Mouse (Mus musculus): ENCODE results near the gene Cadps2.

Cadps2 gene

DNA sequence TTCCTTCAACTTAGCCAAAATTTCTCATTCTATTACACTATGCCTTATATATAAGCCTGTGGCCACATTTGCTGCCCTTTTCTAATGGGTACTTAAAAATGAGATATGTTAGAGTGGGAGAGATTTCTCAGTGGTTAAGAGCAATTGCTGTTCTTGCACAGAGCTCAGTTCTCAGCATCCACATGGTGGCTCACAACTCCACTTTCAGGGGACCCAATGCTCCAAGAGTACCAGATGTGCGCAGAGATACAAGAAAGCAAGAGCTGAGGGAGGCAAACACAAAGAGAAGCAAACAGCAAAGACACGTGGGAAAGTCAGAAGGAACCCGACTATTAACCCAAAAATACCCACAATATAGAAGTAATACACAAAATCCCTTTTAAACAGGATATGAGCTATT, 77.0 kb downstream of the Cadps2 start:
- DNase-seq (ENCODE audit: low spot score in 2 of 2): no peak

DNA sequence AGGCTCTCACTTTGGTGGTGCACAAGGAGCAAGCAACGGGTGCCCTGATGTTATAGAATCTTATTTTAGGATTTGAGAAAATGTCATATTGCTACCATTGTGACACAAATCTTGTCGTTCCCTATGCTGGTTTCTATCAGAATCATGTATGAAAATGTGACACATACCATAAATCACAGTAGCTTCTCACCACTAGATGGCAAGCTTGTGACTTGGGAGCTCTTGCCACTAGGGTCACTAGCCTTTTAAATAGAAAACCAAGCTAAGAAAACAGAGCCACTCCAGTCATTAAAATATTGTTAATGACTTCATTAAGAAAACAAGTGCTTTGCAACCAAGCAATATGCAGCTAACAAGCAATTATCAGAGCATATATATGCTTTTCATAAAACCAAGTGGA, 81.0 kb downstream of the Cadps2 start:
- no peak for DNase-seq (ENCODE audit: low spot score in 2 of 2)

DNA sequence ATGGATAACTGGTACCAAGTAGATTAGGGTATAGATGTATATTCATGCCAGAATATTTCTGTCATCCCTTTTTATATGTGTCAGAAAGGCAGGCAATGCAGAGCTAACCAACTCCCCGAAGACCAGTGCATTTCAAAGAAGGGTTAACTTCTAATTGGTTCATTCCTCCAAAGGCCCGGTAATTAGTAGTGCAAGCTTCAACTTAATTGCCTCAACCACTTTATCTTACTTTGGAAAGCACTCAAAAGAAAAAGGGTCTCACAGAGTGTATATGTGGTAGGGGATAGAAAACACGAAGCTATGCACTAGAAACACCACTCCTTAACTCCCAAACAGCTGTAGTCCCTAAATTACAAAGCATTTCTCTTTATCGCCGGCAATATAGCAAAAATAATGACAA, 90.4 kb downstream of the Cadps2 start:
- no peak for DNase-seq (ENCODE audit: low spot score in 2 of 2)

DNA sequence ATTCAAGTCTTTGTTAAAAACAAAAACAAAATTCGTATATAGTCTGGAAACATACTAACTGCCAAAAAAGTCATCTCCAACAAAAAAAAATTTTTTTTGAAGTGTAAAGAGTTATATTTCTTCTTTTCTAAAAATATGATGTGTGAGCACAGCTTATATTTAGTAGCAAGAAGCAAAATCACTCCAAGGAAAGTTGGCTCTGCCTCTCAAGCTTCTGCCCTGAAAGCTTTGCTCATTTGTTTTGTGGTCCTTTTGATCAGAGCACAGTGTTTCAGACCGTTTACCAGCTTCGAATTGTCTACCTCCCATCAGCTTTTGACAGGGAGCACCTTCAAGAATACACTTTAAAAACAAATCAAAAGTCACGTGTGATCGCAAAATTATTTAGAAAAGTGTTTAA, 99.2 kb downstream of the Cadps2 start:
- DNase-seq (ENCODE audit: low spot score in 2 of 2): no peak

DNA sequence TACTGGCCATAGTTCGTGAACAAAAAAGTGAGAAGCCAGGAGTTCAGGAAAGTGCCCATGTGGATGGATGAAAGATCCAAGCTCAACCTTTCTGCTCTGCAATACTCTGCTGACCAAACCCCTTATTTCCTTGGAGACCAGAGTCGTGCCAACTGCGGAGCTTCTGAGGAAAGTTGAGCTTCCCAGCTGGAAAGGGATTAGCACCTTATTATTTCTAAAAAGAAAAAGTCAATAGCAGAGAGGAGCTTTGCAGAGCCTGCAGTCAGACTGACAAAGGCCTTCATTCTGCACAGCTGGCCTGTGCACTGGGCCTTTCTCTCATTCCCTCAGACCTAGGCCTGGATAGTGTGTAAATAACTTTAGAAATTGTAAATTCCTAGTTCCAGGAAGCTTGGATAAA, 106.5 kb downstream of the Cadps2 start:
- no peak for DNase-seq (ENCODE audit: low spot score in 2 of 2)

DNA sequence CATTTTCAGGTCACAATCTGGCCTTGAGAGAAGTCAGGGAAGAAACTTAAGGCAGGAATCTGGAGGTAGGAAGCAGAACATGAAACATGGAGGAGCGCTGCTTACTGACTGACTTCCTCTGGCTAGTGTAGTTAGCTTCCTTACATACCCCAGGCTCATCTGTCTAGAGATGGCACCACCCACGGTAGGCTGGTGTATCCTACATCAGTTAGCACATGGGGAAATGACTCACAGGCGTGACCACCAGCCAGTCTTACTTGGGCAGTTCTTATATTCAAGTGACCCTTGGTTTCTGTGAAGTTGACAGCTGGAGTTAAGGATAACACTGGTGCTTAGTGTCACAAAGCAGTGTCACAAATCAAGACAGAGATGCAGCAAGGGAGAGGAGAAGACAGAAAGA, 110.6 kb downstream of the Cadps2 start:
- no peak for DNase-seq (ENCODE audit: low spot score in 2 of 2)

DNA sequence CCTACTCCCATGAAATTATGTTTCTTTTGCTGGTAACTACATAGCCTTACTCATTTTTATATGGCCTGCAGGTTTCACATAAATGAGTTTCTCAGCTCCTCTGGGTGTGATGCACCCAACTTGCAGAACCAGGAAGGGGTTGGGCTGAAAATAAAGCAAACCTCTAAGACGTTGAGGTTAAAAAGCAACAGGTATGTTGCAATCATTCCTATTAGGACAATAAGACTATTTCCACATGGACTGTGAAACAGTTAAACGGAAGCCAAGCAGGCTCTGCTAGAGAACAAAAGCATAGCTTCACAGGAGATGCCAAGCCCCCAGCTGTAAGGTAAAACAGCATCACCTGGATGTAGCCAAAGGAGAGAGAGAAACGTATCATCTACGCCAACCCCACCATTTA, 115.5 kb downstream of the Cadps2 start:
- no peak for DNase-seq (ENCODE audit: low spot score in 2 of 2)

DNA sequence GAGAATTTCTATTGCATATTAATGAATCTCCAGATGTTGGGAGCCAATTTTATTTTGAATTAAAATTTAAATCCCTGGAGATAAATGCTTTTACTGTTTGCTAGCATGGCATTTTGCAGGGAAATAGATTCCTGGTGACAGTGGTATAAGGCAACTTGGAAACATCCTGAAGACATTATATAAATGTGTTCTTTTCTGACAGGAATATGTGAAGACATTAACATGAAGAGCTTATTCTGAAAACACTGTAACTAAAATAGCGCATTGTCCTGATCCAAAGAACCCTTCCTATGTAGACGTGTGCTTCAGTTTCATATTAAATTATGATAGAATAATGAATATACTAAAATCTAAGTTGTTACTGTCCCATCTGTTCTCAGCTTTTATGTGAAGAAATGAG, 118.8 kb downstream of the Cadps2 start:
- no peak for DNase-seq (ENCODE audit: low spot score in 2 of 2)

DNA sequence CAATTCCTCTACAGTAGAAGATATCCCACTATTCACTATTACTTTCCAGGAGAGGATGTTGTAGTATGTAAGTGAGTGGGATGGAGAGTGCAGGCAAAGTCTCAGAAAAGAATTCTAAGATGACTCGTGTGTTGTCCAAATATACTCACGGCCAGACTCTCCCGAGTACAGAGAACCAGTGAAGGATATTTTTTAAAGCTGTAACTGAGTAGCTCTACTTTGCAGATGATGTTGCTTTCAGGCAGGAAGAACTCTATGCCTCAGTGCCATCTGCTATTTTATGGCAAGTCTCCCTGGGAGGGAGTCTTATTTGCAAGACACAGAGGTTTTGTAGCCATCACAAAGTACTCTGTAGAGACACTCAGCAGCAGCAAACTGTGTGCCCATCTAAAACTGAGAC, 131.7 kb downstream of the Cadps2 start:
- no peak for DNase-seq (ENCODE audit: low spot score in 2 of 2)

DNA sequence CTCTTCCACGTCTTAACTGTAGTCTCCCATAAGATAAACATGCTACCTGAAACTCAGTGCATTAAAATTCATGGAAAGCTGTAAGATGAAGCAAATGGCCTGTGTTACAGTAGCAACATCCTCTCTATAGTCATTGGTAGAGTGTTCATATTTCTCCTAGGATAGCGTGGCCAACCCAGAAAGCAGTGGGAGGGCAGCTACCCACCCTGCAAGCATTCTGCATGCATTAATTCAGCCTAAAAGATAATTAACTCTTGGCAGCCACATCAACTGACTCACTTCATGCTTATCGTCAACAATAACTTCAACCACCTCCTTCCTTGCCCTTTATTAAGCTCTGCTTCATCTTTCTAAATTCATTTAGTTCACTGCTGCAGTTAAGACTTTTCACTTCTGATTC, 138.3 kb downstream of the Cadps2 start:
- DNase-seq (ENCODE audit: low spot score in 2 of 2): no peak

DNA sequence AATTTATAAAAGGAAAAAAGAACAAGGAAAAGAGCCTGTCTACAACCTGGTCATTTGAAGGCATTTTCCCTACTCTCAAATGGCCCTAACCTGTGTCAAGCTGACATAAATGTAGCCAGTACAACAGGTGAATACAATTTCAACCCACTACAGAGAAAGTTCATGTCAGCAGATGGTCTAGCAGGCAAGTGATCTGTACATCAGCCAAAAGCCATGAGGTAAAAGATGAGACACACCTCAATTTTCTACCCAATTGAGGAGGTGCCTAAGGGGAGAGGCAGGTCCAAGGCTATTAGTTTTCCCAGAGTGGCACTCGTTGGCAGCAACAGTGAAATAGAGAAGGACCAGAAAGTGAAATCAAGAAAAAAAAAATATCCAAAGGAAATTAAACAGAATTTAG, 161.0 kb downstream of the Cadps2 start:
- DNase-seq (ENCODE audit: low spot score in 2 of 2): no peak

DNA sequence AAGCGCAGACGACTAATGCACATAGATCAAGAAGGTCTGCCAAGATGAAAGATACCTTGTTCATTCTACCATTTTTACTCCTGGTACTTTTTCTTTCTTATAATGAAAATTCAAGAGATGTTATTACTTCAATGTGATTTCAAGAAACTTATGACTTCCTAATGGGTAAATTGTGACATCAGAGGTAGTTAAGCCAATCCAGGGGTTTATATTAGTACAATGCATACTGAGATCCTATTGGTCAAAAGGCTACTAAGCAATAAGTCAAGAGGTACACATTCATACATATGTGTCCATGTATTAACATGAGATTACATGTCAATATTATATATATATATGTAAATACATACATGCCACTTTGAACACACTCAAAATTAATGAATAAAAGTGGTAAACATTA, 184.2 kb downstream of the Cadps2 start, which contains the start of gene Rnf148:
TSS of gene Rnf148 (minus strand) at position 101 of the 400 bp plus-strand sequence.
- DNase-seq (ENCODE audit: low spot score in 2 of 2): no peak

DNA sequence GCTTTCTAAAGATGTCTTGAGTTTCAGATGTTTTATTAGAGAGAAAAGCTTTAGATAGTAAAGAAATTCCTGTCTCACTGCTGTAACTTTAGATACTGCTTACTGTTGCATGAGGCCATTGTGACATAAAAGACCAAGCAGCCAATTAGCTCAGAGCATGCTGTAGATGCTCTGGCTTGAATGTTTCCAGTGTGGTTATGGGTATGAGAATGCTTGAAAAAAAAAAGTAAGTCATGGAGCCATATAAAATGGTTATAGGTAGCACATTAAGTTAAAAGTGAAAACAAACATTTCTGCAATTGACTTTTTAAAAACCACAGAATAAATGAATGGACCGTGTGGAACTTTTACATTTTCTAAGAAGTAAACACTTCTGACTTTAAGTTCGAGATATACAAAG, 189.0 kb downstream of the Cadps2 start, which contains the start of gene Rnf133:
TSS of gene Rnf133 (minus strand) at position 101 of the 400 bp plus-strand sequence.
- no peak for DNase-seq (ENCODE audit: low spot score in 2 of 2)

DNA sequence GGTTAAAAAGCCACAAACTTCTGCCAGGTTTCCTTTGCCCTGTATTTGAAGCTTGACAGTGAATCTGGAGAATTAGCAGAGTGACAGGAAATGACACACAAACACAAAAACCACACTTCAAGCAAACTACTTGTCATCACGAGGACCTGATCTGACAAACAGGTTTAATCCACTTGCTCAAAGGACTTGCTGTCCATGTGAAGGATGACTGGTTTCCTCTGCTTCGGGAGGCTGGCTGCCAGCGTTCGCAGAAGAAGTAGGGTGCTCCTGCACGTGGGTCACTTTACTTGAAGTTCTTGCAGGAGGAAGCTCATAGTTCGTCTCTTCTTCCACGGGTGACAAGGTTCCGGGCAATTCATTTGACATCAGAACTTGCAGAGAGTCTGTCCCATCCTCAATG, 190.5 kb downstream of the Cadps2 start:
- no peak for DNase-seq (ENCODE audit: low spot score in 2 of 2)

DNA sequence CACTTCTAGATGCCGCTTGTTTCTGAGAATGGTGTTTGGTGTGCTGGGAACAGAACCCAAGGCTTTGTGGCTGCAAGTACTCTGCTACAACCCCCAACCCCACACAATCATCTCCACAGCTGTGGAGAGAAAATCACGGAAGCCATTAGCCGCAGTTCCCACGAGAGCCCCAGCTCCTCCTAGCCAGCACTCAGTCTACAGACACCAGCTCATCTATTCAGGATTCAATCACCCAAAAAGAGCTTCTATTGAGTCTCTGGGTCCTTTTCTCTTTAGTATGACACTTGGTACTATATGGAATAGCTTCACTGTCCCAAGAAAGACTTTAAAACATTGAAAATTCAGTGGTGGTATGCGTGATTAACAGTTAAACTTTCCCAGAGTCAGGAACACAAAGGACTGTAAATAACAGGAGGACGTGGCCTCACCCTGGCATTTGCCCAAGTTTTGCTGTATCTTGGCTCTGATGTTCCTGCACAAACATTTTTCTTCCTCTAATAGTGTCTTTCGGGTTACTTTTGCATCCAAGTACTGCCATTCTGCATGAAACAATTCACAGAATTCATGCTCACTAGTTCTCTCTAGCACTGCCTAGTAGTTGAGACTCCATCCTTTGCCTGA, 191.5 kb downstream of the Cadps2 start:
- DNase-seq (ENCODE audit: low spot score in 2 of 2): no peak

DNA sequence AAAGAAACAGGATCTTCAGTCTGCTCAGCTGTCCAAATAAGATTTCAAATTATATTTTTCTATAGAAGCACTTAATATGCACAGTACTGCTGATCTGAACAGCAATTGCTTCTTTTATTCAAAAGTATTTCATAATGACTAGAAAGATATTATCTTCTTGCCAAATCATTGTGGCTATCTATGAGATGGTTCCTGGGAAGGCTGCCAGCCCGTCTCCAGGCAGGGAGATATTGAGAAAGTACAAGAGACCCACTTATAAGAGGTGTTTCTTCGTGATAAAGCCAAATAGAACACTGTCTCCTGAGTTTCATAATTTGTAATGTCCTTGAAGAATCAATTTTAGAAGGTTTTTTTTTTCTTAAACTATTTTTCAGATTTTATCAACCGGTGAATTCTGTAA, 202.1 kb downstream of the Cadps2 start:
- DNase-seq (ENCODE audit: low spot score in 2 of 2): peak in 1 of 2 experiments; percentile 40

DNA sequence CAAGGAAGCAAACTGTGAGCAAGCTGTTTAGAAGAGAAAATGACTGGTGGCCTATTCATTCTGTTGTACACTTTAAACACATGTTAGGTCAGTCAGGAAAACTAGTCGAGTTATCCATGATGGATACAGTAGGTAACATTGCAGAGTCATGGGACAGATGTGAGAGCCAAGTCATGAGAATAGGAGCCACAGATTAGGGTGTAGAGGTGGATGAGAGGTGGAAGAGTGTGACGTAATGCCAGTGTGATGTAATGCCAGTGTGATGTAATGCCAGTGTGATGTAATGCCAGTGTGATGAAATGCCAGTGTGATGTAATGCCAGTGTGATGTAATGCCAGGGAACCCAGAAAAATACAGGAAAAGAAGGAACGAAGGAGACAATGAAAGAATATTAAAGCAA, 204.0 kb downstream of the Cadps2 start:
- DNase-seq (ENCODE audit: low spot score in 2 of 2): no peak

DNA sequence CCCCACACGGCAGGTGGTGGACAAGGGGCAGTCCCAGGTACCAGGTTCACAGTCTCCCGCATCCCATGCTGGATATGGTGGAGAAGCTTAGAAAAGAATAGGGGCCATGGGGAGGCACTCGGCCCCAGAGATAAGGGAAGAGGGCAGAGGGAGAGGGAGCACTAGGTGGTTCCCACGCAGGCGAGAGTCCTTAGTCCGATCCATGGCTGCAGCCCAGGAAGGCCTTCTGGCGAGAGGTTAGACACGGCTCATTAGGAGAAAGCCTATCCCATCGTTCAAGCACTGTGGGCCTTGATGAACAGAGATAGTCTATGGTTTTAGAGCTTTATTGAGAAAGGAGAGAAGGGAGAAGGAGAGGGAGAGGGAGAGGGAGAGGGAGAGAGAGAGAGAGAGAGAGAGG, 205.2 kb downstream of the Cadps2 start:
- no peak for DNase-seq (ENCODE audit: low spot score in 2 of 2)

DNA sequence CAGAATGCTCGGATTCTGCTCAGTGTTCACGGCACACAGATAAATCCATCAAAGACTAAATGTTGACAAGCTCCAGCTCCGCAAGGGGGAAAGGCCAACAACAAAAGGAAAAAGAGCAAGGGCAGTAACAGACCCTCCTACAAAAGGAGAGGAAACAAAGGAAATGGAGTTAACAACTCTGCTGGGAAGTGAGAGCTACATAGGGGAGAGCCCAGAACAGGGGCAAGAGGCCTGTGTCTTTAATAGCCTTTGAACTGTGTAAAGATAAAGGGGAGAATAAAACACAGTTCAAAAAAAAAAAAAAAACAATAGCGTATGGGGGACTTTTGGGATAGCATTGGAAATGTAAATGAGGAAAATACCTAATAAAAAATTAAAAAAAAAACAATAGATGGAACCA, 208.8 kb downstream of the Cadps2 start:
- no peak for DNase-seq (ENCODE audit: low spot score in 2 of 2)

DNA sequence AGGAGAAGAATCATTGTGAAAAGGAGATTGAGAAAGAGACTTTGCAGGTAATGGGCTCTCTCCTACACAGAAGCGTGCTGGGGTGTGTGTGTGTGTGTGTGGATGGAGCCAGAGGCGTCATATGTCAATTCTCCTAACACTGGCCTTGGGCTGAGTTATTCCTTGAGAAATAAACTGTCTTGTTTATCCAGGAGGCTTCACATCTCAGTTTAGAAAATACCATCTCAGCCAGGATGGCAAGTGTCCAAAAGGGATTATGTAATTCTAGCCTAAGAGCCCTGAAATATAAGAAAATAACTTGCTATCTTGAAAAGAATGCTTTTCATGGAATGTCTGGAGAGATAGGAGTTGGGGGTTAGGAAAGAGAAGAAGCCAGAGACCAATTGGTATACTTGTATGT, 264.1 kb downstream of the Cadps2 start:
- no peak for DNase-seq (ENCODE audit: low spot score in 2 of 2)

DNA sequence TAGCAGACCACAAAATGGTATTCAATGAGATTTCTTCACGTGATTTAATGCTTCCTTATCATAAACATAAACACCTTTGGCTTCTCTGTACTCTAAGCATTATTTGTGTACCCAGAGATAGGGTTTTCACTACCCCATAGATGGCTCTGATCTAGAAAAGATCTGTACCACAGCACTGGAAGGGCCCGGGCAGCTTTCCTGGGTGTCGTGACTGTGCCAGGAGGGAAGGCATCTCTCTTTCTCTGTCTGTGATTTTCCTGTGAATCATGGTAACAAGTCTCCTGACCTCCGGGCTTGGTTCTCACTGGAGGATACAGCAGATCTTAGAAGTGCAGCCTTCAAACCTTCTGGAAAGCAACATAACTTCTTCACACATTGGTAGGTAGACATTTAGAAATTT, 265.5 kb downstream of the Cadps2 start:
- no peak for DNase-seq (ENCODE audit: low spot score in 2 of 2)

DNA sequence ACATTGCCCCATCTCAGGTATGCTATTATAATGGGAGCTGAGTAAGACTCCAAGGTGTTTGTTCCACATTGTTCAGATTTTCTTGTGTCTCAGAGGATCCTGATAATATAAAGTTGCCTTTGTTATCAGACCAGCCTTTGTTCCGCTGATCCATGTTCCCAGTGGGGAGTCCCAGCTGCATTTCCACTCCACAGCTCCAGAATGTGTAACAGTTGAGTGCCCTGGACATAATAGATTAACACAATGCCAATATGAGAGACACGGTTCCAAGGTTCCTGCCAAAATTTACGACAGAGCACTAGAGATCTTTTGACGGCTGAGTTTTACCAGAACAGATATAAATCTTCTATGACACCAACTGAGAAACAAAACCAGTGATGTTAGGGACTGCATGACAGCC, 266.8 kb downstream of the Cadps2 start:
- DNase-seq (ENCODE audit: low spot score in 2 of 2): no peak

DNA sequence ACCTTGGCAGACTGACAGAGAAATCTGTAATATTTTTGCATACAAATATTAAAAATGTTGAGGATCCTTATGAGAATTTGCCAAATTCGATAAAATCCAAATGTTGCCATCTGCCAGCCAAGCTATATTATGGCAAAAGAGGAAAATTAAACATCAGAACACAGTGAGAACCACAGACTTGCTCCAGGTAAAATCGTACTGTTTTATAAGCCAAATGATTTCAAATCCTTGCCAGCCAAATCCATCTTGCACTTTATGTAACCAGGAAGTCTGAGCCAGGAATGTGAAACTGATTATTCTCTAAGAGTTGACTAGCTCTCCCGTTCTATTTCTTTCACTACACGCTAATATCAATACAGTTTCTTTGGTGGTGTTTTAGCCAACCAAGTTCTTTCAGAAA, 269.5 kb downstream of the Cadps2 start:
- DNase-seq (ENCODE audit: low spot score in 2 of 2): no peak

DNA sequence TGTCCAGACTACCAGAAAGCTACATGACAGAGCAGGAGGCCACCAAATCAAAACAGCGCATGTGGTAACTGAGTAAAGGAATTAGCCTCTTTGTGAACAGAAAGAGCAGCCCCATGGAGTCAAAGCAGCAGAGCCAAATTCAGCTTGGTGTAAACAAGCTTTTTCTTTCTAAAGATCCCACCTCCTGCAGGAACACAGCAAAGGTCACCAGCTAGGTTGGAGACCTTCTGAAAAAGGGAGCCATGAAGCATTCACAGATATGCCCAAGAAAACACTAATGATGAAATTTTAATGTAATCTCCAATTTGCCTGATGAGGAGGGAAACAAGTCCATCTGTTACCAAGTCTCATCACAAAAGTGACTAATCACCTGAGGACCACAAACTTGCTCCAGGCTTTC, 270.5 kb downstream of the Cadps2 start:
- DNase-seq (ENCODE audit: low spot score in 2 of 2): no peak

Data from urinary bladder, postnatal 36 days (tissue).